Mouse (Mus musculus): ENCODE data around the gene Etnk1.
"Not testable (repeated sequence)": the region's sequence is repeated elsewhere in the genome, so short reads cannot be mapped to it uniquely, and the experiment has no call there.

Gene Etnk1

GRCm38 (mm10) chr6:143166452-143167357 is at the start of gene Etnk1:
TSS of gene Etnk1 (plus strand) at chr6:143167221.
- DNase-seq: peak; percentile 99

GRCm38 (mm10) chr6:143119325-143119724 is 47.7 kb upstream of the Etnk1 start:
- no peak for DNase-seq

GRCm38 (mm10) chr6:143125721-143126120 is 41.3 kb upstream of the Etnk1 start:
- DNase-seq: no peak

- no peak for DNase-seq
Observed at GRCm38 (mm10) chr6:143129466-143129865, 37.6 kb upstream of the Etnk1 start.

- no peak for DNase-seq
Observed at GRCm38 (mm10) chr6:143129952-143130351, 37.1 kb upstream of the Etnk1 start.

- DNase-seq: no peak
Observed at GRCm38 (mm10) chr6:143130411-143130810, 36.6 kb upstream of the Etnk1 start.

- DNase-seq: no peak
Observed at GRCm38 (mm10) chr6:143131895-143132652, 34.9 kb upstream of the Etnk1 start.

GRCm38 (mm10) chr6:143133150-143133549 is 33.9 kb upstream of the Etnk1 start:
- no peak for DNase-seq

GRCm38 (mm10) chr6:143135097-143135496 is 31.9 kb upstream of the Etnk1 start:
- no peak for DNase-seq

GRCm38 (mm10) chr6:143136688-143137087 is 30.3 kb upstream of the Etnk1 start:
- DNase-seq: no peak

GRCm38 (mm10) chr6:143137341-143137740 is 29.7 kb upstream of the Etnk1 start:
- no peak for DNase-seq

- no peak for DNase-seq
Observed at GRCm38 (mm10) chr6:143139417-143139816, 27.6 kb upstream of the Etnk1 start.

- DNase-seq: no peak
Observed at GRCm38 (mm10) chr6:143140884-143141283, 26.1 kb upstream of the Etnk1 start.

GRCm38 (mm10) chr6:143141624-143142592 is 25.1 kb upstream of the Etnk1 start:
- DNase-seq: not testable (repeated sequence)

GRCm38 (mm10) chr6:143142861-143143260 is 24.2 kb upstream of the Etnk1 start:
- DNase-seq: no peak

GRCm38 (mm10) chr6:143143321-143143720 is 23.7 kb upstream of the Etnk1 start:
- no peak for DNase-seq

GRCm38 (mm10) chr6:143143775-143144273 is 23.2 kb upstream of the Etnk1 start:
- no peak for DNase-seq

GRCm38 (mm10) chr6:143144556-143144955 is 22.5 kb upstream of the Etnk1 start:
- DNase-seq: no peak

- DNase-seq: no peak
Observed at GRCm38 (mm10) chr6:143145051-143145450, 22.0 kb upstream of the Etnk1 start.

GRCm38 (mm10) chr6:143146756-143147155 is 20.3 kb upstream of the Etnk1 start:
- no peak for DNase-seq

- DNase-seq: no peak
Observed at GRCm38 (mm10) chr6:143148868-143149267, 18.2 kb upstream of the Etnk1 start.

GRCm38 (mm10) chr6:143149766-143150291 is 17.2 kb upstream of the Etnk1 start:
- DNase-seq: no peak
